Mouse (Mus musculus): Measurements from ENCODE around the gene Babam2.

DNA sequence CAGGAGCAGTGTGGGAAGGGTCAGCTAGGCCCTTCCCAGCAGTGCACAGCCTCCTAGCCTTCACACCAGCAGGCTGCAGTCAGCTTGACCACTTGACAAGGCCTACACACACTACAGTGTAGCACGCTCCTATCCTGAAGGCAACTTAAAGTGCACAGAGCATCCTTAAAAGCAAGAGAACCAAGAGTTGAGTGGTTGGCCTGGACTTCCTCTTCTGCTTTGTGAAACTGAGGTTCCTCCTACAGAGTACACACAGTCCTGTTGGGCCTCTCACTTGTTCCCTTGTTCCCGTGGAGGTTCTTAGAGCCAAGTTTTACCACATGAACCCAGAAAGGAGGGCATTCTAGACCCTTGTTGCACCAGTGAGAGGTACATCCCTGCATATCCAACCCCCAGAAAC is 388.1 kb downstream of the Babam2 start:
- TF ChIP-seq POLR2A (IDR thresholded peaks at IDR 0.05; ENCODE audit: borderline replicate concordance, control insufficient read depth, low read depth, low read length) (no peak), CTCF (IDR thresholded peaks at IDR 0.05; ENCODE audit: control insufficient read depth, insufficient read depth, low read length) (no peak)

Measured in bone marrow, adult 2 months (tissue).